Mouse (Mus musculus) monocyte, adult 5-6 weeks (primary cell): ENCODE data around the gene C77080. TPM values are rescaled to one million over a fixed set of nuclear protein-coding genes. Genes with fewer than 3 reads are reported as not detected.

ENCODE experiments used
- ATAC-seq: fragments of 153-309, 156-312 bp; replicated peaks from 2 replicates; pipeline ENCODE4 v1.8.0; 2017; ENCODE audit warnings: mild to moderate bottlenecking; ENCODE audit not compliant: low TSS enrichment, insufficient number of reproducible peaks, severe bottlenecking, poor library complexity, low FRiP score
- total RNA-seq: library from RNA; stranded (forward); fragments of 200-1000, 200-491, 200-594 nt; gene quantifications from 3 replicates; pipeline ENCODE4 v1.2.3, GENCODE M21; 2017

The C77080 gene
- 0.32 to 0.57 TPM in 2 of 3 replicates, not detected in the other for total RNA-seq

GRCm38 (mm10) chr4:129261196-129261595 lies at the start of gene C77080:
Gene C77080, minus strand, starts transcription at chr4:129261404.
- ATAC-seq, result no peak

- no peak for ATAC-seq
These were observed 46.7 kb upstream of the C77080 start for GRCm38 (mm10) chr4:129307936-129308335.

- no peak for ATAC-seq
These were observed 43.1 kb upstream of the C77080 start for GRCm38 (mm10) chr4:129304306-129304705.

- ATAC-seq, result no peak
These were observed 42.6 kb upstream of the C77080 start for GRCm38 (mm10) chr4:129303816-129304215.

- ATAC-seq, result no peak
These were observed 42.2 kb upstream of the C77080 start for GRCm38 (mm10) chr4:129303401-129303800.

GRCm38 (mm10) chr4:129299121-129299520 lies 37.9 kb upstream of the C77080 start:
- no peak for ATAC-seq

- ATAC-seq, result no peak
These were observed 36.5 kb upstream of the C77080 start for GRCm38 (mm10) chr4:129297724-129298123.

GRCm38 (mm10) chr4:129296066-129296465 lies 34.9 kb upstream of the C77080 start:
- ATAC-seq, result no peak

GRCm38 (mm10) chr4:129295188-129295587 lies 34.0 kb upstream of the C77080 start:
- no peak for ATAC-seq

GRCm38 (mm10) chr4:129293702-129294101 lies 32.5 kb upstream of the C77080 start:
- no peak for ATAC-seq

- no peak for ATAC-seq
These were observed 31.6 kb upstream of the C77080 start for GRCm38 (mm10) chr4:129292831-129293230.

- ATAC-seq, result no peak
These were observed 28.5 kb upstream of the C77080 start for GRCm38 (mm10) chr4:129289671-129290070.

- ATAC-seq, result no peak
These were observed 26.9 kb upstream of the C77080 start for GRCm38 (mm10) chr4:129288067-129288466.

GRCm38 (mm10) chr4:129287472-129287981 lies 26.3 kb upstream of the C77080 start, which contains the start of gene Sync:
Gene Sync, plus strand, starts transcription at chr4:129287617.
- ATAC-seq, result no peak

- no peak for ATAC-seq
These were observed 25.7 kb upstream of the C77080 start for GRCm38 (mm10) chr4:129286683-129287471.

GRCm38 (mm10) chr4:129286001-129286682 lies 24.9 kb upstream of the C77080 start:
- ATAC-seq, result no peak

GRCm38 (mm10) chr4:129284685-129285084 lies 23.5 kb upstream of the C77080 start:
- ATAC-seq, result no peak

- no peak for ATAC-seq
These were observed 22.0 kb upstream of the C77080 start for GRCm38 (mm10) chr4:129283226-129283625.

GRCm38 (mm10) chr4:129282786-129283185 lies 21.6 kb upstream of the C77080 start:
- no peak for ATAC-seq

GRCm38 (mm10) chr4:129276453-129276865 lies 15.3 kb upstream of the C77080 start:
- ATAC-seq, result peak; percentile 98
